Mouse (Mus musculus) forebrain, postnatal 0 days (tissue): ENCODE results near the gene BC049352. TPM values are rescaled to one million over a fixed set of nuclear protein-coding genes. Genes with fewer than 3 reads are reported as not detected.

ENCODE experiments used
- ATAC-seq: fragments of 200-750 bp; cut with Nextera tagmentation; 2 replicates; pipeline ENCODE4 v1.8.0; 2017; ENCODE audit warnings: mild to moderate bottlenecking, moderate library complexity
- DNase-seq: peaks from one replicate; pipeline ENCODE4 v3.0.0-alpha.2; 2015
- H3K27ac ChIP-seq: fragments of 300-500 bp; sonication (generic); 2 replicates; pipeline ENCODE4 v1.5.1; 2014; ENCODE audit warnings: low read depth, mild to moderate bottlenecking, antibody characterized with exemption, low read length, moderate library complexity, mixed read lengths
- H3K27me3 ChIP-seq: fragments of 300-500 bp; sonication (generic); 2 replicates; pipeline ENCODE4 v1.6.1; 2014; ENCODE audit warnings: mild to moderate bottlenecking, low read length, mixed read lengths; ENCODE audit not compliant: insufficient read depth
- H3K36me3 ChIP-seq: fragments of 300-500 bp; sonication (generic); 2 replicates; pipeline ENCODE4 v1.6.1; 2014; ENCODE audit warnings: mild to moderate bottlenecking, moderate library complexity; ENCODE audit not compliant: insufficient read depth
- H3K4me1 ChIP-seq: fragments of 300-500 bp; sonication (generic); 2 replicates; pipeline ENCODE4 v1.6.1; 2014; ENCODE audit warnings: antibody characterized with exemption; ENCODE audit not compliant: insufficient read depth
- H3K4me2 ChIP-seq: fragments of 300-500 bp; sonication (generic); 2 replicates; pipeline ENCODE4 v1.6.1; 2014; ENCODE audit warnings: low read depth, mild to moderate bottlenecking, moderate library complexity
- H3K4me3 ChIP-seq: fragments of 300-500 bp; sonication (generic); 2 replicates; pipeline ENCODE4 v1.5.1; 2014; ENCODE audit warnings: low read depth, low read length, mixed read lengths
- H3K9ac ChIP-seq: fragments of 300-500 bp; sonication (generic); 2 replicates; pipeline ENCODE4 v1.6.1; 2014; ENCODE audit warnings: mild to moderate bottlenecking
- H3K9me3 ChIP-seq: fragments of 300-500 bp; sonication (generic); 2 replicates; pipeline ENCODE4 v1.6.1; 2016; ENCODE audit warnings: low read length
- CTCF ChIP-seq: sonication (generic); IDR thresholded peaks from 2 replicates; pipeline ENCODE4 v1.5.1; 2016; ENCODE audit warnings: antibody characterized with exemption, control low read depth, low read depth
- WGBS: fragments of 180-500 bp; shearing (Covaris S2); extraction: QIAGEN DNeasy Blood & Tissue Kit; methylation state at CpG from one replicate; pipeline ENCODE4 v1.1.7; 2014; 5-methylcytosine and 5-hydroxymethylcytosine counted together
- polyA plus RNA-seq: library from polyadenylated mRNA; unstranded; fragments of >200 nt; fragmentation: Nextera tagmentation; extraction: Ambion mirVana; gene quantifications from 2 replicates; pipeline ENCODE4 v1.2.1, GENCODE M21; 2015
- total RNA-seq: library from RNA; depleted of rRNA; stranded (reverse); fragments of >200 nt; gene quantifications from 2 replicates; pipeline ENCODE4 v1.2.3, GENCODE M21; 2014

Gene BC049352
- total and polyA plus RNA-seq, 2 experiments from 2014 or later: 0.28 to 0.38 TPM

- Histone ChIP-seq H3K27ac (no peak overlapping the region), H3K36me3 (no peaks in the 10 kb centered on the region), H3K27me3 (no peaks in the 10 kb centered on the region), H3K9ac (no peak overlapping the region), H3K4me3 (no peak overlapping the region), H3K9me3 (no peaks in the 10 kb centered on the region), H3K4me2 (no peak overlapping the region), H3K4me1 (no peaks in the 10 kb centered on the region)
- WGBS: 87% methylated on average over 4 of the region's 4 CpGs
- DNase-seq (no peak), ATAC-seq (no peak)
- TF ChIP-seq CTCF: no peak
Observed at GRCm38 (mm10) chr9:45189661-45190174, 7.9 kb downstream of the BC049352 start.

DNA sequence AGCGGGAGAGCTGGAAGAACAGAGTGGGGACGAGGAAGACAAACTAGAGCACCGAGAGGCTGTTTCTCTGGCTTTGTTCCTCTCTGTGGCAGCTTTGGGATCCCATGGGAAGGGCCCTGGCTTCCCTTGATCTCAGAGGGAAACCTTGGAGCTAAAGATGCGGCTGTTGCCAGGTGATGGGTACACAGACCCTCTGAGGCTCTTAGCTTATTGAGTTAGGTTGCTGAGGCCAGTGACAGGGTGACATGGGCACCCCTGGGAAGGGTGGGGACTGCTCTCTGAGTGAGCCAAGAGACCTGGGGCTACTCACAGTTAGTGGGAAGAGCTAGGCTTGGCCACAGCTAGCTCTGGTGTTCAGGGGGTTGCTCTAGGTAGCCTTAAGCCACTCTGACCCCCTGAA, 13.7 kb downstream of the BC049352 start:
- DNase-seq (no peak), ATAC-seq (no peak)
- Histone ChIP-seq H3K9me3 (no peaks in the 10 kb centered on the region), H3K27ac (no peak overlapping the region), H3K4me2 (no peak overlapping the region), H3K9ac (no peak overlapping the region), H3K4me3 (no peak overlapping the region), H3K36me3 (no peaks in the 10 kb centered on the region), H3K27me3 (no peaks in the 10 kb centered on the region), H3K4me1 (no peaks in the 10 kb centered on the region)
- TF ChIP-seq CTCF: no peak
- 70% methylated on average over 4 of the region's 4 CpGs for WGBS

- TF ChIP-seq CTCF: no peak
- 69% methylated on average over 8 of the region's 8 CpGs for WGBS
Observed at GRCm38 (mm10) chr9:45196125-45196830, 14.5 kb downstream of the BC049352 start.

GRCm38 (mm10) chr9:45197549-45197948, 15.7 kb downstream of the BC049352 start:
- Histone ChIP-seq H3K27ac (no peak overlapping the region), H3K36me3 (no peaks in the 10 kb centered on the region), H3K27me3 (no peaks in the 10 kb centered on the region), H3K4me2 (no peak overlapping the region), H3K4me1 (no peaks in the 10 kb centered on the region), H3K4me3 (no peak overlapping the region), H3K9ac (no peak overlapping the region), H3K9me3 (no peaks in the 10 kb centered on the region)
- 87% methylated on average over 5 of the region's 5 CpGs for WGBS
- no peak for TF ChIP-seq CTCF
- no peak for DNase-seq
- no peak for ATAC-seq

More at GRCm38 (mm10) chr9:45196125-45196830, 14.5 kb downstream of the BC049352 start:
- Histone ChIP-seq H3K9ac (no peak overlapping the region), H3K9me3 (no peaks in the 10 kb centered on the region), H3K27ac (no peak overlapping the region), H3K4me1 (no peaks in the 10 kb centered on the region), H3K4me2 (no peak overlapping the region), H3K27me3 (no peaks in the 10 kb centered on the region), H3K36me3 (no peaks in the 10 kb centered on the region), H3K4me3 (no peak overlapping the region)
- DNase-seq (no peak), ATAC-seq (no peak)

- H3K36me3 ChIP-seq: no peaks in the 10 kb centered on the region
- H3K9ac ChIP-seq: no peak overlapping the region
- ATAC-seq: no peak
- no peak for DNase-seq
- 87% methylated on average over 5 of the region's 5 CpGs for WGBS
- no peak overlapping the region for H3K27ac ChIP-seq
- no peak overlapping the region for H3K4me2 ChIP-seq
- no peak for TF ChIP-seq CTCF
- no peaks in the 10 kb centered on the region for H3K9me3 ChIP-seq
- H3K4me1 ChIP-seq: no peaks in the 10 kb centered on the region
- H3K27me3 ChIP-seq: no peaks in the 10 kb centered on the region
- H3K4me3 ChIP-seq: no peak overlapping the region
Observed at GRCm38 (mm10) chr9:45201319-45201947, 19.6 kb downstream of the BC049352 start.

GRCm38 (mm10) chr9:45202021-45202798, 20.4 kb downstream of the BC049352 start:
- 75% methylated on average over 9 of the region's 9 CpGs for WGBS
- Histone ChIP-seq H3K36me3 (no peaks in the 10 kb centered on the region), H3K4me1 (no peaks in the 10 kb centered on the region), H3K4me2 (no peak overlapping the region), H3K4me3 (no peak overlapping the region), H3K9me3 (no peaks in the 10 kb centered on the region), H3K9ac (no peak overlapping the region), H3K27me3 (no peaks in the 10 kb centered on the region), H3K27ac (no peak overlapping the region)
- DNase-seq (no peak), ATAC-seq (no peak)
- no peak for TF ChIP-seq CTCF
